Mouse (Mus musculus) adrenal gland, adult 2 months (tissue): ENCODE measurements around the gene Stmnd1. TPM values are rescaled to one million over a fixed set of nuclear protein-coding genes. Genes with fewer than 3 reads are reported as not detected.
"Not testable (repeated sequence)": the region's sequence is repeated elsewhere in the genome, so short reads cannot be mapped to it uniquely, and the experiment has no call there.

Source experiments
- DNase-seq: peaks from one replicate; pipeline ENCODE4 v3.0.0; 2021
- polyA plus RNA-seq: library from polyadenylated mRNA; depleted of rRNA; stranded (reverse); fragments of >200 nt; gene quantifications from 2 replicates; pipeline ENCODE4 v1.2.3, GENCODE M21; 2012; rRNA removed
- total RNA-seq, 2 experiments: library from RNA; stranded (reverse); gene quantifications; 2 replicates each; pipeline ENCODE4 v1.2.3; 2021

Gene Stmnd1
- total and polyA plus RNA-seq, 3 experiments: not detected

DNA sequence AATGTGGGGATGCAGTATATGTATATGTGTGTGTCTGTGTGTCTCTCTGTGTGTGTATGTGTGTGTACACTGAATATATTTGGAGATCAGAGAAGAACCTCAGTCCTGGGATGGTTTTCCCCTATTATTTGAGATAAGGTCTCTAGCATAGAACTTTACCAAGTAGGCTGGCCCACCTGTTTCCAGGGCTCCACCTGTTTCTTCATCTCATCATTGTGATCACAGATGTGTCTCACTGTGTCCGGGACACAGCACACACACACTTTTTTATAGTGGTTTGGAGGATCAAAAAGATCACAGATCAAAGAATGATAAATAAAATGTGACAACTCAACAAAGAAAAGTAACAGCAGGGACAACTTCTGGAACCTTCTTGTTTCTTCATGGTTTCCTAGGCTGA lies 17.0 kb downstream of the Stmnd1 start:
- no peak for DNase-seq

DNA sequence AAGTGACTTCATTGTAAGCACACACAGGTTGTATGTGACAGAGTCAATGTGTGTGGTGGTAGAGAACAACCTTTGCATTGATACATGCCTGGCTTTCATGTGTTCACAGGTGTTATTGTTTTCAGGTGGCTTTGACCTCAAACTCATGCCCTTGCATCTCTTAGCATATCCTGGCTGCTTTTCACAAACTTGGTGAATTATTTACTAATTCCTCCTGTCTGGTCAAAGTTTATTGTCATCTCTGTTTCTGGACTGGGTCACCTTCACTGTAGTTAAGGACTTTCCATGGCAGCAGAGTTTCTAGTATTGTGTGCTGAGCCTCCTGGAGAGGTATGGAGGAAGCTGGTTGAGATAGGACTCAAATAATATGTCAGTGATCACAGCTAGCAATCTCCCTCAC lies 20.8 kb downstream of the Stmnd1 start:
- no peak for DNase-seq

- DNase-seq: no peak
These were observed 24.2 kb downstream of the Stmnd1 start for GRCm38 (mm10) chr13:46297701-46298100.

- DNase-seq: peak; percentile 43
These were observed 37.3 kb downstream of the Stmnd1 start for GRCm38 (mm10) chr13:46310790-46311189.

DNA sequence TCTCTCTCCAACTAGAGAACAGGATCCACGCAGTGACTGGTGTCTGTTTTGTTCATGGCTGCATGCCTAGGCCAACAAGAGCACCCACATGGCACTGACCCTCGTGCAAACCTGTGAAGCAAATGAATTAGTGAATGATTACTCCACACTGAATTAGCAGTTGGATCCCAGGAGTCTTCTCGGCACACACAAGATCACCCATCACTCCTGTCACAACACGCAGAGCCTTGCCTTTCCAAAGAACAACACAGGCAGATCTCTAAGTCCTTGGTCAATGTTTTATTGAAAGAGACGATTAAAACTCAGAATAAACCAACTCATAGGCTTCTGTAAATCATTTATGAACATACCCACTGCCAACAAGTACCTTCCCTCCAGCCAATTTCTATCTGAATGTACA lies 39.7 kb downstream of the Stmnd1 start:
- no peak for DNase-seq

DNA sequence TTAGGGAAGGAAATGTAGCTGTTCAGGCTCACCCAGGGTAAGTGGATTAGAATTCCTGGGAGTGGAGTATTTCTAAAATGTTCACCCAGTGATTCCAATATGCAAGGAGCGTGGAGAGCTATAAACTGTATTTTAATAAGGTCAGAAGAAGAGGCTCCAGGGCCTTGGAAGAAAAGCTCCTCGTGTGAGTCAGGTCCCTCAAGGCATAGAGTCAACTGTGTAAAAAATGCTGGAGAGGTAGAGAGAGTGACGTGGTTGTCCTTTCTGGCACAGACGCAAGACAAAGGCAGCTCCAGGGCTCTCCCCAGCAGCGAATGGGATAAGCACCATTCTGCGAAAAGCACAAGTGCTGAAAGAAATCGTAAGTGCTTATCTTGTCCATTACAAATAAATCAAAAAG lies 41.6 kb downstream of the Stmnd1 start:
- peak; percentile 15 for DNase-seq

- no peak for DNase-seq
These were observed 52.9 kb downstream of the Stmnd1 start for GRCm38 (mm10) chr13:46326351-46326985.

GRCm38 (mm10) chr13:46335020-46335419 lies 61.5 kb downstream of the Stmnd1 start:
- DNase-seq: no peak

- DNase-seq: not testable (repeated sequence)
These were observed 62.8 kb downstream of the Stmnd1 start for GRCm38 (mm10) chr13:46336281-46336680.

DNA sequence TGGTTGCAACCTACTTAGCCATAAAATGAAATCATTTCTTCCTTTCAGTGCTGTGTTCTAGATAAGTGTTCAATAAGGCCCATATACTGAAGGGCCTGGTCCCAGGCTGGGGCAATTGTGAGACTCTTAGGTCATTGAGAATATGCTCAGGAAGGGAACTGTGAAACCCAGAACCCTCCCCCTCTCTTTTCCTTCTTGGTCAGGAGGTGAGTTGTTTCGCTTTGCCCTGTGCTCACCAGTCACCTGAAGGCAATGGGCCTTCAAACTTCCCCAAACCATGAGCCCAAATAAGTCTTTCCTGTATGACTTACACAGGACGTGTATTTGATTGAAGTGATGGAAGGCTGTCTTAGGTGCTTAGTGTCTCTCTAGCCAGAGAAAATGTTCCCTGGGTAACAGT lies 64.3 kb downstream of the Stmnd1 start:
- no peak for DNase-seq

GRCm38 (mm10) chr13:46339954-46340353 lies 66.4 kb downstream of the Stmnd1 start:
- no peak for DNase-seq

DNA sequence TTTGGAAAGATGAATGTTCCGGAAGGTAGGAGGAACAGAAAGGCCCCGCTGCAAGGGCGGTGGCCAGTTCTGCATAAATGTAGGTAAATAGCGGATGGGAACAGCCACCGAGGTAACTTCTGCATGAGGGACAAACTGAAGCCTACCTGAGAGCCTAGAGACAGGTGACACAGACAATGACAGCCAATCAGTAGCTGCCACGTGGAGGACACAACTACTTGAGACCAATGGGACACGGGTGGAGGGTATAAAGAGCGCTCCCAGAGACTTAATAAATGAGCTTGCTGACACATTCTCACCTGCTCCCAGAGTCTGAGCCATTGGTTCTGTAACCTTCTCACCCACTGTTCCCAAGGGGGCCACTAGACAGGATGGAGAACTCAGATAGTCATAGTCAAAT lies 67.1 kb downstream of the Stmnd1 start:
- no peak for DNase-seq

- DNase-seq: no peak
These were observed 67.9 kb downstream of the Stmnd1 start for GRCm38 (mm10) chr13:46341419-46341818.

- DNase-seq: peak; percentile 47
These were observed 69.7 kb downstream of the Stmnd1 start for GRCm38 (mm10) chr13:46343226-46343625.

GRCm38 (mm10) chr13:46346830-46347512 lies 73.5 kb downstream of the Stmnd1 start:
- DNase-seq: no peak

- DNase-seq: no peak
These were observed 76.1 kb downstream of the Stmnd1 start for GRCm38 (mm10) chr13:46349664-46350063.

Other genes with a start within 250 kb of the Stmnd1 start
- gene Rbm24, start 144.7 kb downstream of the Stmnd1 start, total RNA-seq: 1 to 10 TPM; 4.9 to 9.4 TPM
- 68.7 and 69.8 TPM in 2 replicates for gene Rbm24, start 144.7 kb downstream of the Stmnd1 start, polyA plus RNA-seq
- 1 to 10 TPM; 4.3 to 4.7 TPM for gene Cap2, start 228.1 kb downstream of the Stmnd1 start, total RNA-seq
- 0.81 and 2.4 TPM in 2 replicates for gene Cap2, start 228.1 kb downstream of the Stmnd1 start, polyA plus RNA-seq